Mouse (Mus musculus): Measurements from ENCODE around the gene Man2c1.

DNA sequence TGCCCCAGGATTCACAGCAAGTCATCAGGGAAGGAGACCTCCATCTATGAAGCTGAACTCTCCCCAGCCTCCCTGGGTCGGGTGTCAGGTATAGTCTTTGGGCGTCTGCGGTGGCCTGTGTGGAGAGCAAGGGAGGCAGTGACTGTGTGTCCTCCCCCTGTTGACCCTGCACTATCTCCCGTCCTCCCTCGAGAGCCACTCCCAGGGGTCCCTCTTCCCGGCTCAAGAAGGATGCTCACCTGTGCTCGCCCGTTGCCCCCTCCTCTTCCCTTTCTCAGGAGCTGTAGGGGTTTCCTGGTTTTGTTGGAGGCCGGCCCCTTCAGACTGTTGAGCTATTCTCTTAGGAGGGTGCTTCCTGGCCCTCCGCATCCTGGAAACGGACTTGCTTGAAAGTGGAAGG, 12.7 kb downstream of the Man2c1 start:
- TF ChIP-seq EP300 (IDR thresholded peaks at IDR 0.05; ENCODE audit: low read depth) (no peak), CTCF (IDR thresholded peaks at IDR 0.05; ENCODE audit: low read depth) (no peak)

Measured in liver, postnatal 0 days (tissue).